Mouse (Mus musculus) common myeloid progenitor, adult 5-6 weeks (primary cell): ENCODE measurements at regions not wholly inside any gene's neighbourhood (a gene's known extent, or its start where the extent isn't known, plus 50 kb on each side); places are given as distances from the start of the nearest gene placed in this dataset.
"Not testable (repeated sequence)": the region's sequence is repeated elsewhere in the genome, so short reads cannot be mapped to it uniquely, and the experiment has no call there.

Experiments used
- ATAC-seq: replicated peaks from 2 replicates; pipeline ENCODE4 v1.8.0; 2016; ENCODE audit warnings: low read depth, mild to moderate bottlenecking, moderate TSS enrichment, inconsistent platforms; ENCODE audit not compliant: poor library complexity, severe bottlenecking

GRCm38 (mm10) chr15:34027111-34027510 is 330.6 kb downstream of the 9430069I07Rik start:
- not testable (repeated sequence) for ATAC-seq

- ATAC-seq = no peak
Observed at GRCm38 (mm10) chr15:34025396-34025795, 332.3 kb downstream of the 9430069I07Rik start.

GRCm38 (mm10) chr15:34021857-34022256 is 335.8 kb downstream of the 9430069I07Rik start:
- ATAC-seq = peak; percentile 87

- peak; percentile 65; the same call in 1 of the 2 replicates for ATAC-seq
Observed at GRCm38 (mm10) chr15:34016397-34017156, 341.1 kb downstream of the 9430069I07Rik start.

GRCm38 (mm10) chr15:34008591-34008990 is 349.1 kb downstream of the 9430069I07Rik start:
- ATAC-seq = no peak

- no peak for ATAC-seq
Observed at GRCm38 (mm10) chr15:33992383-33992782, 365.3 kb downstream of the 9430069I07Rik start.

GRCm38 (mm10) chr15:33975077-33975476 is 382.6 kb downstream of the 9430069I07Rik start:
- no peak for ATAC-seq

- no peak for ATAC-seq
Observed at GRCm38 (mm10) chr15:33973466-33973865, 384.2 kb downstream of the 9430069I07Rik start.

GRCm38 (mm10) chr15:33969409-33969808 is 388.3 kb downstream of the 9430069I07Rik start:
- ATAC-seq = no peak

- no peak for ATAC-seq
Observed at GRCm38 (mm10) chr15:33935013-33935664, 422.5 kb downstream of the 9430069I07Rik start.

GRCm38 (mm10) chr15:33926446-33926845 is 431.2 kb downstream of the 9430069I07Rik start:
- no peak for ATAC-seq

GRCm38 (mm10) chr15:33924094-33924890 is 433.4 kb downstream of the 9430069I07Rik start:
- ATAC-seq = no peak

- no peak for ATAC-seq
Observed at GRCm38 (mm10) chr15:33914891-33915290, 442.8 kb downstream of the 9430069I07Rik start.

- ATAC-seq = no peak
Observed at GRCm38 (mm10) chr15:33906727-33907479, 450.8 kb downstream of the 9430069I07Rik start.

- ATAC-seq = no peak
Observed at GRCm38 (mm10) chr15:33896076-33896475, 461.6 kb downstream of the 9430069I07Rik start.

- no peak for ATAC-seq
Observed at GRCm38 (mm10) chr15:33890606-33891005, 467.1 kb downstream of the 9430069I07Rik start.

- no peak for ATAC-seq
Observed at GRCm38 (mm10) chr15:33888865-33889368, 468.8 kb downstream of the 9430069I07Rik start.

GRCm38 (mm10) chr15:33862224-33862752 is 495.4 kb downstream of the 9430069I07Rik start:
- no peak for ATAC-seq

GRCm38 (mm10) chr15:33825435-33826088 is 532.1 kb downstream of the 9430069I07Rik start:
- ATAC-seq = no peak
